Mouse (Mus musculus) c-Kit-positive CD71-positive TER-119-positive erythroid progenitor cells, embryonic 14.5 days (primary cell): ENCODE measurements around the gene Dmrtb1.

ENCODE experiments used
- DNase-seq: peaks from one replicate; pipeline ENCODE4 v3.0.0-alpha.2; 2013; ENCODE audit warnings: low spot score

Dmrtb1 gene

DNA sequence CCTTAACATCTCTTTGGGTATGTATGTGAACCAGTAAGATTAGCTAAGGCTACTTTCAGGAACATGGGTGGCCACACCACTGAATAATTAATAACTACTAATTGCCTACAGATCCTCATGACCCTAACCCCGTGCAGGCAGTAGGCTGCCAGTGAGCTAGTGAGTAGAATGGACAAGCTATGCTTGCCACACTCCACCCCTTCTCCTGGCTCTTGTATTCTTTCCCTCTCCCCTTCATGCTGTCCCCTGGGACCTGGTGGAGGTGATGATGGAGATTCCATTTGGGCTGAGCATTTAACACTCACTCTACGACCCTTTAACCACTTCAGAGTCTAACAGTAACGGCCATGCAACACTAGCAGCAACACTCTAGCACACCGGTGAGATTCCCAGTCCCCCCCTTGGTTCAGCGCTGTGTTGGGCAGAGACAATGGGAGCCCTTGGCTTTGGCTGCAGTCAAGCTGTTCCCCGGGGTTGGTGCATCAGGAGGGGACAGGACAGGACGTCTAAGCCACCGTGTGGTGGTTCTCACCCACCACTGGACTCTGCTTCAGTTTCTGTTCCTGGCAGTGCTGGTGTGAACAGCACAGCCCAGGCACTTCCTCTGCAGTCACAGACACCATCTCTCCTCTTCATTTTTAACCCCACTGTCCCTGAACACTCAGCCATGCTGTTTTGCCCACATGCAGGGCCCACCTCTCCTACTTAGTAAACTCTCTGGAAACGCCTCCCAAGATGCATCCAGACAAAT lies 2.8 kb downstream of the Dmrtb1 start:
- DNase-seq = no peak

DNA sequence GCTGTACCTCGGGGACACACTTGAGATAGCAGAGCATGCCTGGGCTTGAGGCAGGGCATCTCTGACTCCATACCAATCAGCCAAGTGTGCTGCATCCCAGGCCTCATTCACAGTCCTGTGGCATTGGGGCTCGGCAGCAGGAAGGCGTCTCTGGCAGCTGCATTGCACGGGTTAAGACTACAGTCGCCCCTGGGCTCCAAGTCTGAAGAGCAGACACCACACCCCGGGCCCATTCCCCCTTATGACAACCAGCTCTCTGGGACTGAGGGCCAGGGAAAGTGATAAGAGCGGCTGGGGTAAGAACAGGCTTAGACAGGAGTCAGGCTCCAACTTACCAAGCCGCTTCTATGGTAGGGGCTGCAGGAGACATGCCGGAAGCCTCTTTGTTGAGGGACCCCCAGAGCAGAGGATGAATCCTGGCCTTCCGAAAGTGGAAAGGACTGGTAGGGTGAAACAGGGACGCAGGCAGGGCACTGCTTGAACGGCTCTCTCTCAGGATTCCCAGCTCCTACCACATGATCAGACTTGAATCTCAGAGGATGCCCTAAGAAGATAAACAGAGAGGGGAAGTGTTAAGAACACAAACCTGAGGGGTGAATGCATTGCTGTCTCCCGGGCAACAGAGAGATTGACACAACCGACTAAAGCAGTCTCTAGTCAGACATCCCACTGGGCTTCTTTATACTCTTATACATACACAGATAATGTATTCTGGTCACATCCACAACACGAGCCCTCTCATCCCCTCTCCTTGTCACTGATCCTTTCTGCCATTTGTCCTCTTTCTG lies 3.5 kb downstream of the Dmrtb1 start:
- DNase-seq = no peak

DNA sequence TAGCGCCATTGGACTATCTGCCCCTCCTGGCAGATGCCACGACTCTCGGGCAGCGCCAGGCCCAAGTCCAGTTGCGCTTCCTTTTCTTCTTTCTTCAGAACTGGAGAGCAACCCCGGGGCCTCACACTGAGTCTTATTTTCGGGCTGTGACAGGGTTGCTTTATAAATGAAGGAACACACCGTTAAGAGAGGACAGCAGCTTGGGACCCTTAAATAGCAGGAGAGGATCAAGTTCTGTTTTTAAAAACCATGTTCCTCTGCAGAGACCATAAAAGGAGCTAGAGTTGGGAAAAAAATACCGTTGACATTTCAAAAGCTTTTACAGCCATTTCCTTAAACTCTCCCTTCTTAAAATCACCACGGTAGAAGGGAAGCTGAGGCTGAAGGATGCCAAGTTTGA lies 8.4 kb downstream of the Dmrtb1 start:
- no peak for DNase-seq

- no peak for DNase-seq
Observed at GRCm38 (mm10) chr4:107674322-107674644, 9.7 kb downstream of the Dmrtb1 start.

GRCm38 (mm10) chr4:107673638-107674321 lies 10.2 kb downstream of the Dmrtb1 start:
- peak; percentile 66 for DNase-seq

- DNase-seq = no peak
Observed at GRCm38 (mm10) chr4:107670731-107671130, 13.3 kb downstream of the Dmrtb1 start.

DNA sequence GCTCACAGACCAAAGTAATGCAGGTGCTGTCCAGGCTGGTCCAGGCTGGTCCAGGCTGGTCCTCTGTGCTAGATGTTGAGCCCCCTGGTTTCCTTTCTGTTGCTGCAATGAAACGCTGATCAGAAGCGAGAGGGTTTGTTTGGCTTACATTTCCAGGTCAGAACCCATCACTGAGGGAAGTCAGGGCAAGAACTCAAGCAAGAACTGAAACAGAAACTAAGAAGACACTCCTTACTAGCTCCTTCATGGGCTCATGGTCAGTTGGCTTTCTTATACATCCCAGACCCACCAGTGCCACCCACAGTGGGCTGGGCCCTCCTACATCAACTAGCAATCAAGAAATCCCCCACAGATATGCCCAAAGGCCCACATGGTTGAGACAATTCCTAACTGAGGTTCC lies 15.5 kb downstream of the Dmrtb1 start:
- DNase-seq = no peak

GRCm38 (mm10) chr4:107660649-107661048 lies 23.4 kb downstream of the Dmrtb1 start:
- DNase-seq = no peak

- DNase-seq = no peak
Observed at GRCm38 (mm10) chr4:107653280-107653643, 30.8 kb downstream of the Dmrtb1 start.

GRCm38 (mm10) chr4:107652598-107653279 lies 31.3 kb downstream of the Dmrtb1 start:
- peak; percentile 68 for DNase-seq

- no peak for DNase-seq
Observed at GRCm38 (mm10) chr4:107651021-107651496, 33.0 kb downstream of the Dmrtb1 start.

DNA sequence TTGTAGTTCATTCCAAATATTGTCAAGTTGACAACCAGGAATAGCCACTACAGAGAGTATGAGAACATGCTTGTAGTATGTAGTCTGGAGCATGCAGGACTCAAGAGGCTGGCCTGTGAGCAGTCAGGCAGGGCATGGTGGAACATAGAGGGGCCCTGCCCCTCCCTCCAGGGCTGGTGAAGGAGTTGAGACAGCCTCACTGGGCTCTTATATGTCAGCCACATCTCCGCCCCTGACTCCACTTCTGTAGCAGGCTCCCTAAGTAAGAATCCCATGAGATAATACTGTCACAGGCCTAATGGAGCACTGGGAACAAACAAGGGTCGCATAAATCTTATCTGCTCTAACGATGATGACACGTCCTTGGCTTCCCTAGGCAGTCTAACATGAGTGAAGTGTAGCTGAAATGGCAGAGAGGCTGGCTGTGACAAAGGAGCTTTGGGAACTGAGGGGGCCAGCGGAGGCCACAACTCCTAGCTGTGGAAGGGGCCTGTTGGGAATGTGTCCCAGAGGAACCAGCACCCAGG lies 35.0 kb downstream of the Dmrtb1 start:
- DNase-seq = no peak

DNA sequence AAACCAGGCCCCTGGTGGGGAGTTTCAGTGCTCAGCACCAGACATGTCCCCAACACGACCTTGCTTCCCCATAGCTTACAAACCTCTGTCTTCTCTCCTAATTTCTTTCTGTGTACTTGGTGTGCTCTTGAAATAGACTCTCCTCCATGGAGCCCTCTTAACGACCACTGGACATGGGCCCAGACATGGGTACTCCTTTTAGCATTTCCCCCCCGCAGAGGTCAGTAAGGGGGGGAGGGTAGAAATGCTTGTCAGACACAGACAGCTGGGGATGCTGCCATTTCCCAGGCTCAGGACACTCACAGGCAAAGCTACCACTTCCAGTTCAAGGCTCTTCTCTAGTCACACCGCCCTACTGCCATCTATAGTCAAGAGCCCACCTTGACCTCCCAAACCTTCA lies 42.4 kb downstream of the Dmrtb1 start:
- no peak for DNase-seq

DNA sequence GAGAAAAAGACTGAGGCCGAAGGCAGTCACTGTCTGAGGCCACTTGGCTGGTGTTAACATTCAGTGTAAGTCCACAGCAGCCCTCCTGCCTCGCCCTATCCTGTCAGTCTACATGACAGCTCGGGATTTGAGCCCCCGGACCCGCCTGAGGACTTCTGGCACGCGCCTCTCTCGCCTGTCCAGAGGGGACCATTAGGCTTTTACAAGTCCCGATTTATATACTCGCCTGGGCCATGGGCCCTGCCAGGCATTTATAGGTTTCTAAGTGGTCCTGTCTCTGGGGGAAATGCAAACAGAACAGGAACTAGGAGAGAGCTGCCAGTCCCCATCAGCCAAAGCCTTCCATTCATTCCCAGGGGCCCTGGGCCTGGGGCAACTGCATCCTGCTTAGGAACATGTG lies 45.7 kb downstream of the Dmrtb1 start:
- DNase-seq = no peak

- DNase-seq = peak; percentile 64
Observed at GRCm38 (mm10) chr4:107637670-107638069, 46.4 kb downstream of the Dmrtb1 start.

GRCm38 (mm10) chr4:107636099-107636498 lies 47.9 kb downstream of the Dmrtb1 start:
- no peak for DNase-seq

GRCm38 (mm10) chr4:107634631-107635030 lies 49.4 kb downstream of the Dmrtb1 start:
- no peak for DNase-seq

- DNase-seq = no peak
Observed at GRCm38 (mm10) chr4:107628921-107629411, 55.1 kb downstream of the Dmrtb1 start.

DNA sequence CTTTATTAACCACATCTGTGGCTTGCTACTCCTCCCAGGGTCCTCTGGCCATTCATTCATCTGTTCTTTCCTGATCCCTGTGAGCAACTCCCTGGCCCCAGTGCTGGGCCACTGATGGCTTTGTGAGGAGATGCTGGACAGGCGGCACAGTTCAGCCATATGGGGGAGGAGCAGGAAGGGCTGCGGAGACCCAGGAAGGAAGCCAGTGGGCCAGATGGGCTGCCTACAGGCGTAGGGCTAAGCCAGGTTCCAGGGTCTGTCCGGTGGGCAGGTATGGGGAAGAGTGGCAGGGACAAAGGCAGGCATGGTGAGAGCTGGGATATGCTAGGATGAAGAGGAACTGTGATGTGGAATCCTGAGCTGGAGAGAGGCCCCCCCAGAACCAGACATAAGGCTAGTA lies 55.8 kb downstream of the Dmrtb1 start:
- no peak for DNase-seq
